Mouse (Mus musculus): ENCODE measurements at regions not wholly inside any gene's neighbourhood (a gene's known extent, or its start where the extent isn't known, plus 50 kb on each side); places are given as distances from the start of the nearest gene placed in this dataset.
"Not testable (repeated sequence)": the region's sequence is repeated elsewhere in the genome, so short reads cannot be mapped to it uniquely, and the experiment has no call there.

DNA sequence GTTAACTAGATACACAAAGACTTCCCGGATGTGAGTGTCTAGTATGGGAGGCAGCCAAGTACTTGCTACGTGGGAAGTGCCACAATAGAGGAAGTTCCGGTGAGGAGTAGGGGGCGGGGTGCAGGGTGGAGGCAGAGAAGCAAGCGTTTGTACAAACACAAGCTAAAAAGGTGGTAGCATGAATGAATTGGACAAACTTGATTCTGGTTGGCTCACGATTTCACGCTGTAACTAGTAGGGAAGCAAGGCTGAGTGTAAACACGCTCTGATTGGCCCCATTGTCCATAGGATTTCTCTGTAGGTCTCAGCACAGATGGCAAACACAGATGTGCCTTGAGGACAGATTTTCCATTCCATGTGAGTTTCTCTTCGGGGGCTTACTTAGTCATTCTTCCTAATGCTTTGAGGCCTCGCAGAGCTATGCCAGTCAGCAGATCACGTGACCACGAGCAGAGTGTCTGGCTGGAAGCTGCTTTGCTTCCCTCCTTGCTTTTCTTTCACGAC is 76.6 kb upstream of the Ptgfr start:
- Histone ChIP-seq H3K36me3 (no peaks in the 10 kb centered on the region), H3K4me3 (replicated peaks) (no peak overlapping the region), H3K4me1 (no peaks in the 10 kb centered on the region; the same call in 1 of the 2 replicates), H3K9me3 (replicated peaks) (no peaks in the 10 kb centered on the region), H3K27me3 (no peaks in the 10 kb centered on the region), H3K4me2 (no peak overlapping the region), H3K9ac (no peak overlapping the region), H3K27ac (no peak overlapping the region)
- peak; percentile 52; the same call in 1 of the 2 replicates for ATAC-seq (replicated peaks; ENCODE audit: low FRiP score)
- WGBS, result 64% methylated on average over 13 of the region's 13 CpGs

DNA sequence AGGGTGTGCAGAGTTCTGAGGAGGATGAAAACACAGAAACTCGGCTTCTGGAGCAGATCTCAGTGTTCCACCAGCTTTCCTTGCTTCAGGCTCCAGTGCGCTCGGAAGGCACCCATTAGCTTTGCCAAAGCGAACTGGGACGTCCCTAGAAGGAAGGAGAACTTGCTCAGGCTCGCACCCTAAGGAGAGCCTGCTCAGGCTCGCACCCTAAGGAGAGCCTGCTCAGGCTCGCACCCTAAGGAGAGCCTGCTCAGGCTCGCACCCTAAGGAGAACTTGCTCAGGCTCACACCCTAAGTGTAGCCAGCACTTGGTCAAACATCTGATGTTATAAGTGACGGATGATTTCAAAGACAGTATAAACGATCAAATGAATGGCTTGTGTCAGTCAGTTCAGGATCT is 74.9 kb upstream of the Ptgfr start:
- H3K27me3 ChIP-seq; H3K9ac ChIP-seq; H3K27ac ChIP-seq; H3K4me2 ChIP-seq; H3K4me1 ChIP-seq; H3K9me3 ChIP-seq (replicated peaks); H3K4me3 ChIP-seq (replicated peaks); H3K36me3 ChIP-seq; ATAC-seq (replicated peaks; ENCODE audit: low FRiP score): not testable (repeated sequence)
- 80% methylated on average over 11 of the region's 11 CpGs for WGBS

DNA sequence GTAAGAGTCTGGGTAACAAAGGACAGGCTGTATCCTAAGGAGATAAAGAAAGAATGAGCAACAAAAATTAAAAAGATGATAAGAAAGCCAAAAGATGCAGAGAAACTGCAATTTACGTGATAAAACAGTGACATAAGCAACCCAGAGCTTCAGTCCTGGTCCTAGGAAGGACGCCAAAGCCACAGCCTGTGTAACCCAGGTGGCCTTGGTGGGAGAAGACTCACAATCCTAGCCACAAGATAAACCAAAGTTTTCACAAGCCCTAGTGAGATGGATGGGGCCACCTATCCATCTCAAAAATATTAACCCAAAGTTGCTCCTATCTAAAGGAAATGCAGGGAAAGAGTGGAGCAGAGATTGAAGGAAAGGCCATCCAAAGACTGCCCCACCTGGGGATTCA is 73.4 kb upstream of the Ptgfr start:
- no peak for ATAC-seq (replicated peaks; ENCODE audit: low FRiP score)
- Histone ChIP-seq H3K9ac (no peak overlapping the region), H3K36me3 (no peaks in the 10 kb centered on the region), H3K4me1 (no peaks in the 10 kb centered on the region; the same call in 1 of the 2 replicates), H3K27me3 (no peaks in the 10 kb centered on the region), H3K9me3 (replicated peaks) (no peaks in the 10 kb centered on the region), H3K4me3 (replicated peaks) (no peak overlapping the region), H3K27ac (no peak overlapping the region), H3K4me2 (no peak overlapping the region)
- 89% methylated on average over 2 of the region's 2 CpGs for WGBS

DNA sequence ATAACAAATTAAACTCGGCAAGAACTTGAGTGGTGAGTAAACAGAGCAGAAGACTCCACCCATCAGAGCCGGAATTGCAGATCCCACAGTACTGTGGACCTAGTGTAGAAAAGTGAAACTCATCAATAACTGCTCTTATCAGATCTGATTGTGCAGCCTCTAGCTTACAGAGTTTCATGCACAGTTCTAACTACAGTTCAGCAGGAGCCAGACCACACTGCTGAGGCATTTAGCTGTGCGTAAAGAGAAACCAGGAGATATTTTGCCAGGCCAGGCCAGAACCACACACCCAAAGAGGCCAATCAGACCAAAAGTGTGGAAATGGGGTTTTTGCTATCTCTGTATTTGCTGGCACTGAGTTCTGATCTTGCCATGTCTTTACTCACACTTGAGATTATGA is 71.9 kb upstream of the Ptgfr start:
- H3K27me3 ChIP-seq, result no peaks in the 10 kb centered on the region
- H3K9me3 ChIP-seq (replicated peaks), result no peaks in the 10 kb centered on the region
- H3K27ac ChIP-seq, result no peak overlapping the region
- H3K9ac ChIP-seq, result no peak overlapping the region
- no peaks in the 10 kb centered on the region for H3K36me3 ChIP-seq
- 68% methylated on average over 3 of the region's 3 CpGs for WGBS
- no peak overlapping the region for H3K4me3 ChIP-seq (replicated peaks)
- no peak for ATAC-seq (replicated peaks; ENCODE audit: low FRiP score)
- no peaks in the 10 kb centered on the region; the same call in 1 of the 2 replicates for H3K4me1 ChIP-seq
- no peak overlapping the region for H3K4me2 ChIP-seq

DNA sequence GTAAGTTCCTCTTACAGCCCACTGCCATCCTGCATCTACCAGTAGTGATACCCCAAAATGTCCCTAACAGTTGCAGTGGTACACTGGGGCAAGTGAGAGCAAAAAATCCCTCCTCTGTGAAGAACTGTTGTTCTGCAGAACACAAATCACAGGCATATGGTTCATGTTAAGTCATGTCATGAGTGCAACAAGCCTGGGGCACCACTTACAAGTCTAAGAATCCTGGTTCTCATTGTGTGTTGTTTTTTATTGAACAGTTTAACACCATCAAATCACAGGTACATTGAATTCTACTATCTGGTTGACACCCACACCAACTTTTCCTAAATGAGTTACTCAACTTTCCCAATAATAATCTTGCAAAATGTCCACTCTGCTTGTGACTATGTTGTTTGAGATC is 71.5 kb upstream of the Ptgfr start:
- H3K27me3 ChIP-seq, result no peaks in the 10 kb centered on the region
- H3K9ac ChIP-seq, result no peak overlapping the region
- H3K4me3 ChIP-seq (replicated peaks), result no peak overlapping the region
- H3K27ac ChIP-seq, result no peak overlapping the region
- no peak for ATAC-seq (replicated peaks; ENCODE audit: low FRiP score)
- H3K36me3 ChIP-seq, result no peaks in the 10 kb centered on the region
- H3K4me2 ChIP-seq, result no peak overlapping the region
- no peaks in the 10 kb centered on the region; the same call in 1 of the 2 replicates for H3K4me1 ChIP-seq
- H3K9me3 ChIP-seq (replicated peaks), result no peaks in the 10 kb centered on the region

DNA sequence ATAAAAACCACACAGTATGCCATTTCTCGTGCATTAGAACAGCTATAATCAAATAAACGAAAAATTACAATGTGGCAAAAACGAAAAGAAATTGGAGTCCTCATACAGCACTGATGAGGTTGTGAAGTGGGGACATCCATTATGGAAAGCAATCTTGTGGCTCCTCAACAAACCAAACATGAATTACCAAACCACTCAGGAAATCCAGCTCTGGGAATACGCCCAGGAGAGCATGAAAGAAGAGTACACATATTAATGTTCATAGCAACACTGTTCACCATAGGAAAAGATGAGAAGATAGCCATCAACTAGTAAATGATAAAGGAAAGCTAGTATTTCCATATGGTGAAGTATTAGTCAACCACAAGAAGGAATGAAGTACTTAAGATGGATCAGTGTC is 68.3 kb upstream of the Ptgfr start:
- H3K9ac ChIP-seq, result no peak overlapping the region
- WGBS, result 89% methylated on average over 4 of the region's 4 CpGs
- H3K4me3 ChIP-seq (replicated peaks), result no peak overlapping the region
- no peaks in the 10 kb centered on the region for H3K36me3 ChIP-seq
- H3K4me2 ChIP-seq, result no peak overlapping the region
- no peak overlapping the region for H3K27ac ChIP-seq
- no peaks in the 10 kb centered on the region for H3K27me3 ChIP-seq
- ATAC-seq (replicated peaks; ENCODE audit: low FRiP score), result no peak
- H3K9me3 ChIP-seq (replicated peaks), result no peaks in the 10 kb centered on the region
- no peaks in the 10 kb centered on the region; the same call in 1 of the 2 replicates for H3K4me1 ChIP-seq

DNA sequence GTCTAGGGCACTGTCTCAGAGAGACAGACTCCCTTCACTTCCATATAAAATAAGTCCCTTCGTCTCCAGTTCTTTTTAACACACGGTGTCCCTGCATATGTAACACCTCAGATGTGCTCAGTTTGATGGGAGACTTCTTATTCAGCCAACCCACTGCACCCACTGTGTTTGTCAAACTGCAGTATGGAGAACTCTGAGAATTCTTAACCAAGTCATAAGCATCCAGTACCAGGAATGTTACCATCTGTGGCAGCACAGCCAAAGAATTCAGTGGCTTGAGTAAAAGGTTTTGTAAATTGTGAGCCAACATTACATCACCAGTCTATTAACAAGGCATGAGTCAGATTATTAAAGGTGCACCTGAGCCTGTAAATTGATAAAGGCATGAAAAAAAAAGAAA is 65.7 kb upstream of the Ptgfr start:
- no peaks in the 10 kb centered on the region for H3K36me3 ChIP-seq
- ATAC-seq (replicated peaks; ENCODE audit: low FRiP score), result no peak
- no peaks in the 10 kb centered on the region for H3K9me3 ChIP-seq (replicated peaks)
- H3K4me3 ChIP-seq (replicated peaks), result no peak overlapping the region
- H3K27me3 ChIP-seq, result no peaks in the 10 kb centered on the region
- H3K4me1 ChIP-seq, result no peaks in the 10 kb centered on the region
- H3K9ac ChIP-seq, result no peak overlapping the region
- WGBS, result 72% methylated on average over 2 of the region's 2 CpGs
- no peak overlapping the region for H3K27ac ChIP-seq
- H3K4me2 ChIP-seq, result no peak overlapping the region

DNA sequence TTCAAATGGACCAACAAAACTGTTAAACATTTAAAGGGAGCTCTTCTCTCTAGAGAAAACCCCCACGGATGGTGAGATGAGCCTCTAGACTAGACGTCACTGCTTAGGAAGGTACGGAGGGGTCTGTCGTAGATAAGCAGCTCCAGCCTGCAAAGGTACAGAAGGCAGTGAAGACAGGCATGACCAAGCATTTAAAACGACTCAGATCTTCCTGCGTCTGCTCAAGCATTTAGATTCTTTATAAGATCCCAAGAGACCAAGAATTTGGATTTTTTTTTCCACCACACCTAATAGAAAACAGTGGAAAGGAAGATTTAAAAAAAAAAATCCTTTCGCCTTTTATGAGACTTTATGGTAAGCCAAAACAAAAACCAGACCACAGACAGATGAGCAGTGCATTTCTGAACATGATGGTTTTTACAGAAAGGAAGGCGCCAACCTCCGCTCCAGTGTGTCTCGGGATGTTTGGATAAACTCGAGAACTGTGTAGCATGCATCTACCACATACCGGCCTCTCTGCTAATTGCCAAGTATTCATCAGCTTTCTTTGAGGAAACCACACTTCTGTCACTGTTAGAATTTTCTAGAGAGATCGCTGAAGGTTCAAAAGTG is 64.9 kb upstream of the Ptgfr start:
- Histone ChIP-seq H3K36me3 (no peaks in the 10 kb centered on the region), H3K4me2 (no peak overlapping the region), H3K9me3 (replicated peaks) (no peaks in the 10 kb centered on the region), H3K27ac (no peak overlapping the region), H3K9ac (no peak overlapping the region), H3K4me3 (replicated peaks) (no peak overlapping the region), H3K27me3 (no peaks in the 10 kb centered on the region), H3K4me1 (no peaks in the 10 kb centered on the region)
- no peak for ATAC-seq (replicated peaks; ENCODE audit: low FRiP score)
- 60% methylated on average over 13 of the region's 13 CpGs for WGBS

DNA sequence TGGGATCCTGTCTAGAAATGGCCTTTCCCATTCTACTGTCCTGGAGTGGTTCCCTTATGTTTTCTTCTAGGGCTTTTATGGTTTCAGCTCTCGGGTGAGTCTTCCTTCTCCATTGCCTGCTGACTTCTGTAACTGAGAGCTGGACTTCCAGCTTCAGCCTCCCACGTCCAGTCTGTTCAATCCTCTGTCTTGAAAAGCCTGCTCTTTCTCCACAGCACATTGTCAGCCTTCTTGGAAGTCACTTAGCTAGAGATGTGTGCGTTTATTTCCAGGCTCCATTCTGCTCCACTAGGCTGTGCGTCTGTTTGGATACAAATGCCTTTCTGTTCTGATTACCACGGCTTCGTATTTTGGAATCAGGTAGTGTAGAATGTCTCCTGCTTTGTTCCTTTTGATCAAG is 62.2 kb upstream of the Ptgfr start:
- Histone ChIP-seq H3K36me3 (no peaks in the 10 kb centered on the region), H3K4me3 (replicated peaks) (no peak overlapping the region), H3K9me3 (replicated peaks) (no peaks in the 10 kb centered on the region), H3K4me2 (no peak overlapping the region), H3K27ac (no peak overlapping the region), H3K27me3 (no peaks in the 10 kb centered on the region), H3K4me1 (no peaks in the 10 kb centered on the region), H3K9ac (no peak overlapping the region)
- ATAC-seq (replicated peaks; ENCODE audit: low FRiP score), result no peak
- 79% methylated on average over 6 of the region's 6 CpGs for WGBS

DNA sequence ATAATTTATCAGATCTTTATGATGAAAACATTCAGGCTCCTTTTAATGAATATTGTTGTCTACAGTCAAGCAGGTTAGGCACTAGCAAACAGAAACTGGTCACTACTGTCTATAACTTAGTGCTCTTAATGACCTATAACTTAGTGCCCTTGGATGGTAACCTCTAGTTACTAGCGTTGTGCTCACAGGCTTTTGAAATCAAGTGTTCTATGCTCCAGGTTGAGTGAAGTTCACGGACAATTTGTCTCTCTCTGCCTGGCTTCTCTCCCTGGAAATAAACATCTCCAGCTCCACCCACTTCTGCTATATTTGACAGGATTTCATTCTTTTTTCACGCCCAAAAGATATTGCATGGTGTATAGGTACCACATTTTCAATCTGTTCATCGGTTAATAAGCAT is 61.7 kb upstream of the Ptgfr start:
- Histone ChIP-seq H3K27me3 (no peaks in the 10 kb centered on the region), H3K4me2 (no peak overlapping the region), H3K4me3 (replicated peaks) (no peak overlapping the region), H3K9me3 (replicated peaks) (no peaks in the 10 kb centered on the region), H3K36me3 (no peaks in the 10 kb centered on the region), H3K9ac (no peak overlapping the region), H3K4me1 (no peaks in the 10 kb centered on the region), H3K27ac (no peak overlapping the region)
- 76% methylated on average over 4 of the region's 4 CpGs for WGBS
- ATAC-seq (replicated peaks; ENCODE audit: low FRiP score), result no peak

DNA sequence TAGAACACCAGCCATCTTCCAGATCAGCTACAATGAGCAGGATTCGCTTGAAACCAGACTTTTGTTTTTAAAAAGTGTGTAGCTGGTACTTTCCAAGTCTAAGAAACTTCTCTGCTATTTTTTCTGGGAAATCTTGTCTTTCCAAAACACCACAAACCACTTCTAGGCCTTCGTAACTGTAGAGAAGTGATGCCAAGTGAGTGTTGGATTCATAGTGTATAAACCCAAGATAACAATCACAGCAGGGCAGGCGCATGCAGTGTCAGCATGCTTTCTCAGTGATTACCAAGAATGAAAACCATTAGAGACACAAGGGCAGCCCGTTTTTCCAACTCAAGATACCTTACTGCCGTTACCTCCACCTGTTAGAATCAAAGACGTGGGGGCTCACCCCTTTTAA is 58.9 kb upstream of the Ptgfr start:
- no peak for ATAC-seq (replicated peaks; ENCODE audit: low FRiP score)
- 85% methylated on average over 6 of the region's 6 CpGs for WGBS
- Histone ChIP-seq H3K36me3 (no peaks in the 10 kb centered on the region), H3K27ac (no peak overlapping the region), H3K4me3 (replicated peaks) (no peak overlapping the region), H3K9me3 (replicated peaks) (no peaks in the 10 kb centered on the region), H3K9ac (no peak overlapping the region), H3K4me1 (peaks cover 10% of the 10 kb centered on the region), H3K27me3 (no peaks in the 10 kb centered on the region), H3K4me2 (no peak overlapping the region)

DNA sequence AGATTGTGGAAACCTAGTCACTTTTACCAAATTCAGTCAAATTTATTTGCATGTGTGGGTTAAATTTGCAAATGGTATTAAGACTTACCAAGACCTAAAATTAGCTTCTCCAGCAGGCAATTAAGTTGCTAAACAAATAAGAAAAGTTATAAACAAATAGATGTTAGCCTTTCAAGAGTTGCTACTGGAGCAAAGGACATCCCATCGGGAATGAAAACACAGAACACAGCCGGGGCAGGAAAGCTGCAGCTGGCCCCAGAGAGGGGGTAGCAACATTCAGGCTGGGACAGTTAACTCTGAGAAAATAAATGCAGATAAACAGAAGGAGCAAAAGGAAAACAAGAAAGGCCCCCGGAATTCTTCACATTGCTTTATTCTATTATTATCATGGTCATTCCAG is 57.3 kb upstream of the Ptgfr start:
- Histone ChIP-seq H3K9ac (no peak overlapping the region), H3K4me1 (peaks cover 25% of the 10 kb centered on the region), H3K27me3 (no peaks in the 10 kb centered on the region), H3K36me3 (no peaks in the 10 kb centered on the region), H3K9me3 (replicated peaks) (no peaks in the 10 kb centered on the region), H3K4me2 (no peak overlapping the region), H3K4me3 (replicated peaks) (no peak overlapping the region), H3K27ac (no peak overlapping the region)
- WGBS, result 49% methylated on average over 3 of the region's 3 CpGs
- no peak for ATAC-seq (replicated peaks; ENCODE audit: low FRiP score)

Data from kidney, embryonic 15.5 days (tissue).